Mouse (Mus musculus) forebrain, embryonic 10.5 days (tissue): ENCODE results near the gene Sugp2. TPM values are rescaled to one million over a fixed set of nuclear protein-coding genes. Genes with fewer than 3 reads are reported as not detected.

Experiments
- DNase-seq: peaks from one replicate; pipeline ENCODE4 v3.0.0-alpha.2; 2017; ENCODE audit warnings: low spot score; ENCODE audit errors: extremely low spot score
- H3K27ac ChIP-seq: fragments of 300-500 bp; sonication (generic); 2 replicates; pipeline ENCODE4 v1.5.1; 2016; ENCODE audit warnings: mild to moderate bottlenecking
- H3K27me3 ChIP-seq: fragments of 300-500 bp; sonication (generic); 2 replicates; pipeline ENCODE4 v1.6.1; 2016; ENCODE audit warnings: mild to moderate bottlenecking; ENCODE audit not compliant: poor library complexity, severe bottlenecking
- H3K36me3 ChIP-seq: fragments of 300-500 bp; sonication (generic); replicated peaks from 2 replicates; pipeline ENCODE4 v1.6.1; 2016; ENCODE audit warnings: mild to moderate bottlenecking, moderate library complexity
- H3K4me1 ChIP-seq: fragments of 300-500 bp; sonication (generic); 2 replicates; pipeline ENCODE4 v1.6.1; 2016
- H3K4me3 ChIP-seq: fragments of 300-500 bp; sonication (generic); 2 replicates; pipeline ENCODE4 v1.5.1; 2016; ENCODE audit warnings: mild to moderate bottlenecking, moderate library complexity
- H3K9me3 ChIP-seq: fragments of 300-500 bp; sonication (generic); 2 replicates; pipeline ENCODE4 v1.6.1; 2016; ENCODE audit warnings: mild to moderate bottlenecking, moderate library complexity
- WGBS: fragments of 180-500 bp; shearing (Covaris S2); methylation state at CpG from one replicate; pipeline ENCODE4 v1.1.7; 2016; 5-methylcytosine and 5-hydroxymethylcytosine counted together
- polyA plus RNA-seq: library from polyadenylated mRNA; unstranded; fragments of >200 nt; fragmentation: Nextera tagmentation; extraction: Ambion mirVana; gene quantifications from 2 replicates; pipeline ENCODE4 v1.2.1, GENCODE M21; 2016

The Sugp2 gene
- polyA plus RNA-seq, 1 experiment from 2014 or later = 56.7 TPM

DNA sequence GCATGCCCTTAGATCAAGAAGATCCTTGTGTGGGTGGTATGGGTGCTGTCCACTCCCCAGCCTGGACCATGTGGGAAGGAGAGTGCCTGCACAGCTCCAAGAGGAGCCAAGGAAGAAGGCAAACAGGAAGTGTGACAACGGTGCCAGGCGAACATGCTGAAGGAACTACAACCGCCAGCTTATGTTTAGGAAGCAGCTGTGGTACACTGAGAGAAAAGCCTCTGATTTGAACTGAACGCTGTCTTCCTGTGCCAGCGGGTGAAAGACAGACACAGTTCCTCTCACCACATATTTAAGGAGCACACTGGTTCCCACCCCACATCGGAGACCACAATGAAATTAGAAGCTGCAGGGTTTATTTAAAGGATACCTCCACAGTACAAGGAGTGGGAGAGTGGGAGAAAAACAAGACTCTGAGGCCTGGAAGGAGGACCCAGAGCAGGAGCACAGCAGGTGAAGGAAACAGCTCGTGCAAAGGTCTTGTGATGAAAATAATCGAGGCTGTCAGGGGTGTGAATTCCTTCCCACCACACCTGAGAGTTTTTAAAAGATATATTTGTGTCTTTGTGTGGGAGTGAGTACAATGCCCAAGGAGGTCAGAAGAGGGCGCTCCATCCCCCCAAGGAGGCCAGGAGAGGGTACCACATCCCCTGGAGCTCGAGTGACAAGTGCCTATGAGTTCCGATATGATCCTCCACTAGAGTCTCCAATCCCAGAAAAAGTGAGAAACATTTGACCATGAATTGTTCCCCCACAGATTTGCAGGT is 35.0 kb downstream of the Sugp2 start:
- no peaks in the 10 kb centered on the region for H3K9me3 ChIP-seq
- no peaks in the 10 kb centered on the region for H3K27me3 ChIP-seq
- DNase-seq = no peak
- H3K4me1 ChIP-seq = peaks cover 41% of the 10 kb centered on the region
- H3K27ac ChIP-seq = peak overlapping the region; percentile 11
- H3K36me3 ChIP-seq = peaks cover 31% of the 10 kb centered on the region
- 65% methylated on average over 11 of the region's 11 CpGs for WGBS
- no peak overlapping the region for H3K4me3 ChIP-seq

DNA sequence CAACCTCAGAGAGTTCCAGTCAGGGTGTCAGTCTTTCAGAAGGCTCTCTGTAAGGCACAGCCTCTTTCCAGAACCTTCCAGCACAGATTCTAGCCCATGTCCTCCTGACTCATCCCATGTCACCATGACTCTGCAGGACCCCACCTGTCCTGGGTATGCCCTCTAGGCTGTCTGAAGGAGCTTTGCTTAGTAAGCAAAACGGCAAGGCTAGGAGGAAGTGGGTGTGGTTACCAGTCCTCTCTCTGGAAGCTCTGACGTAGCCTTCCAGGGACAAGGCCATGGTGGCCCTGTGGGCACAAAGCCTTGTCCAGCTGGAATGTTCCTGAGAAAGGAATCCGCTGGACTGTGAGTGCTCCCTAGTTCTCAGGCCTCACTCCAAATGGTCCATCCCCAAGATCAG is 38.9 kb downstream of the Sugp2 start:
- H3K27me3 ChIP-seq = no peaks in the 10 kb centered on the region
- H3K36me3 ChIP-seq = no peaks in the 10 kb centered on the region
- 61% methylated on average over 3 of the region's 3 CpGs for WGBS
- peaks cover 30% of the 10 kb centered on the region for H3K4me1 ChIP-seq
- no peak for DNase-seq
- H3K4me3 ChIP-seq = no peak overlapping the region
- no peaks in the 10 kb centered on the region for H3K9me3 ChIP-seq
- no peak overlapping the region for H3K27ac ChIP-seq

DNA sequence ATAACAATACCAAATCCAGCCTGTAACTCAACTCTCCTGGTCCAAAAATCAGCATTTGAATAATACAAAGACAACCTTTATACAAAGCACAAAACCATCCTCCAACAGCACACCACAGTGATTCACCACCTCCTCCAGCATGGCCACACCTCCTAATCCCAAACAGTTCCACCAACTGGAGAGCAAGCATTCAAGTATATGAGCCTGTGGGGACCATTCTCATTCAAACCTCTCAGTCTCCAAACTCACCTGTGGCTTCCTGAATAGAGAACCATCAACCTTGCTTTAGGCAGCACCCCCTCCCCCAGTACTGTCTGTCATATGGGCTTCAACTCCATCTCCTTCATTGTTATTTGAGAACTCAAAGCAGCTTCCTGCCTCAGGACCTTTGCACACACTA is 40.3 kb downstream of the Sugp2 start:
- Histone ChIP-seq H3K4me3 (no peak overlapping the region), H3K27ac (no peak overlapping the region), H3K4me1 (peaks cover 25% of the 10 kb centered on the region), H3K36me3 (no peaks in the 10 kb centered on the region), H3K27me3 (no peaks in the 10 kb centered on the region), H3K9me3 (no peaks in the 10 kb centered on the region)
- no peak for DNase-seq

DNA sequence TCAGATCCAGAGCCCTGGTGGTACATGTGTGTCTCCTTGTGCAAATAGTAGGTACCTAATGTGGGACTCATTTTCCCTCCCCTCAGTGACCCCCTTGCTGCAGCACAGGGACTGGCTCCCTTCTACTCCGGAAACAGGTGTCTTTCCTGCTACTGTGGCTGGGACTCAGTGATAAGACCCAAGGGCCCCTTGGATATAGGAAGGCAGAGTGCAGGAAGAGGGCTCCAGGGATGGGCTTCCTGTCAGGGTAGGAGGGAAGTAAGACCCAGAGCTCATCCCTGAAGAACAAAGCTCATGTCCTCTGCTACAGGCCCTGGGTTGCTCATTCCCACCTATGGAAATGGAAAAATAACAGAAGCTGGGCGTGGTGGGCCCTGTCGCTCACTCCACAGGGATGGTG is 42.5 kb downstream of the Sugp2 start:
- peaks cover 32% of the 10 kb centered on the region for H3K4me1 ChIP-seq
- H3K36me3 ChIP-seq = no peaks in the 10 kb centered on the region
- WGBS = 87% methylated on average over 3 of the region's 3 CpGs
- no peaks in the 10 kb centered on the region for H3K27me3 ChIP-seq
- H3K27ac ChIP-seq = no peak overlapping the region
- no peaks in the 10 kb centered on the region for H3K9me3 ChIP-seq
- H3K4me3 ChIP-seq = no peak overlapping the region
- DNase-seq = no peak

DNA sequence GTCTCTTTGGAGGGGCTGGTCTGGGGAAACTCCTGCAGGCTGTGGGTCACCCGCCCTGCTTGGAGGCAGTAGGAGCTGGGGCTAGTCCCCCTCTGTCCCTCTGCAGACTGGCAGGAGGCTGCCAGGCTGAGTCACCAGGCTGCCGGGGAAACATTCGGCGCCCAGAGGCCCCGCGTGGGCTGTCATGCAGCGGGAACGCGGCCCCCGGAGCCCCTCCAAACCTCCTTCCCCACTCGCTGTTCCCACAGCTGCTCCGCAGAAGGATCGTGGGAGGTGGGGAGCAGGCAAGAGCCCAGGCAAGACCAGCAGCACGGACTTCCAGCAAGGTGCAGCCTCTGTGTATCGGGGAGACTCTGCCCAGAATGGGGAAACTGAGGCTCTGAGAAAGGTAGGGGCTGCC is 44.1 kb downstream of the Sugp2 start:
- 0 out of 2 replicates have a peak overlapping the region, but pooled peaks have one; percentile 10 for H3K4me3 ChIP-seq
- 74% methylated on average over 15 of the region's 15 CpGs for WGBS
- H3K9me3 ChIP-seq = no peaks in the 10 kb centered on the region
- H3K36me3 ChIP-seq = no peaks in the 10 kb centered on the region
- peaks cover 39% of the 10 kb centered on the region for H3K4me1 ChIP-seq
- no peak for DNase-seq
- peak overlapping the region; percentile 72 for H3K27ac ChIP-seq
- H3K27me3 ChIP-seq = no peaks in the 10 kb centered on the region

DNA sequence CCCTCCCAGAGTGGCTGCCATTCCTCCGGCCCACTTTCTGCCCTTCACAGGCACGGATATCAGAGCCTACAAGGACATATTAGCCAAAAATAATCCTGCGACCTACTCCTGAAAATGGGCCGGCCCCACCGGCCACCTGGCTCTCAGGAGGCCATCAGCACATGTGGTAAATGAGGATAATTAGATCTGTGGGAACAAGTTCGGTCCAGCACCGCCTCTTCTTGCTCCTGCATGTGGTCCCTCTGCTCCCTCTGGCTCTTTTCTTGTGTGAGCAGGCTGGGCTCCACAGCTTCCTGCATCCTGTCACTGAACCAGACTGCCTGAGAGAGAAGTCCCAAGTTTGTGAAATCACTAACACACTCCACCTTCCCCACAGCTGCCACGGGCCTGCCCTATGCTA is 45.2 kb downstream of the Sugp2 start:
- no peak for DNase-seq
- H3K9me3 ChIP-seq = no peaks in the 10 kb centered on the region
- 0 out of 2 replicates have a peak overlapping the region, but pooled peaks have one; percentile 17 for H3K27ac ChIP-seq
- 72% methylated on average over 8 of the region's 8 CpGs for WGBS
- H3K36me3 ChIP-seq = peaks cover under 1% of the 10 kb centered on the region; the same call in 1 of the 2 replicates
- H3K4me1 ChIP-seq = peaks cover 50% of the 10 kb centered on the region
- no peak overlapping the region for H3K4me3 ChIP-seq
- H3K27me3 ChIP-seq = no peaks in the 10 kb centered on the region

DNA sequence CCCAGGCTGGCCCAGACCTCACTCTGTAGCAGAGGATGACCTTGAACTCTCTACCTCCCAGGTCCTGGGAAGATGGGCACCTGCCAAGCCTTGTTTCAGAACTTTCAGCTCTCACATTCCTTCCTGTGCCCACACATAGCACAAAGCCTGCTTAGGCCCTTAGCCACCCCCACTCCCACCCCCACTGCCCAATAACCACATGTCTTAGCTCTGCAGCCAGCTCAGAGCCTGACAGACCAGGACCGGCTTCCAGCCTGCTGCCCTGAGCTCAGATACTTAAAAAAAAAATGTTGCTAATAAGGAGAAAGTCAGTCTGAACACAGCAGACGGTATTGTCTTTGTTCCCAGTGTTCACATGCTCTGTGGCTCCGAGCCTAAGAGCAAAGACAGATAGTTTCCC is 47.0 kb downstream of the Sugp2 start:
- Histone ChIP-seq H3K4me3 (no peak overlapping the region), H3K4me1 (peaks cover 56% of the 10 kb centered on the region), H3K27ac (peak overlapping the region; percentile 63), H3K27me3 (no peaks in the 10 kb centered on the region), H3K9me3 (peaks cover 7% of the 10 kb centered on the region), H3K36me3 (peaks cover 18% of the 10 kb centered on the region)
- WGBS = 48% methylated on average over 3 of the region's 3 CpGs
- no peak for DNase-seq

DNA sequence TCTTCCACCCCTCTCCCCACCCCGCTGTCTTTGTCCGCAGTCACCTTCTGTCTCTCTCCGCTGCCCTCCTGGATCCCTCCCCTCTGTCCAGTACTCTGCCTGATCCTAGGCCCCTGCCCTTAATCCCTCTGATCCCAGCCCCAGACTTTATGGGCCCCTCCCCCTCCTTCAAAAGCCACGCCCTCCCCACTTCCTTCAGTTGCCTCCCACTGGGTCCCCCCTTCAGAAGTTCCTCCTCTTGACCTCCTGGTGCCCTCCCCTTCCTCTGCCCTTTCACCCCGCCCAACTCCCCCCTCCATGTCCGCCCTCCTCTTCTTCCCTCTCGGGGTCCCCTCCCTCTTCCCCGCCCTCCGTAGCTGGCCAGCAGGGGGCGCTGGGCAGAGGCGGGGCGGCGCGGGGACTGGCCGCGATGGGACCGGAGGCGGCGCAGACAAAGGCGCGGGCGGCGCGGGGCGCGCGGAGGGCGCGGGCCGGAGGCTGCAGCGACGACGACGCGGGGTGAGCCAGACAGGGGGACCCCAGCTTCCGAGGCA is 48.6 kb downstream of the Sugp2 start, which contains the start of gene Homer3:
TSS of gene Homer3 (plus strand) at position 225 of the 533 bp plus-strand sequence.
- WGBS = under 1% methylated on average over 36 of the region's 36 CpGs
- Histone ChIP-seq H3K4me1 (peaks cover 56% of the 10 kb centered on the region), H3K27me3 (no peaks in the 10 kb centered on the region), H3K27ac (peak within 1 kb of the TSS; percentile 99), H3K9me3 (peaks cover 18% of the 10 kb centered on the region), H3K4me3 (peak within 1 kb of the TSS; percentile 97), H3K36me3 (peaks cover 34% of the 10 kb centered on the region)
- DNase-seq = peak; percentile 93

DNA sequence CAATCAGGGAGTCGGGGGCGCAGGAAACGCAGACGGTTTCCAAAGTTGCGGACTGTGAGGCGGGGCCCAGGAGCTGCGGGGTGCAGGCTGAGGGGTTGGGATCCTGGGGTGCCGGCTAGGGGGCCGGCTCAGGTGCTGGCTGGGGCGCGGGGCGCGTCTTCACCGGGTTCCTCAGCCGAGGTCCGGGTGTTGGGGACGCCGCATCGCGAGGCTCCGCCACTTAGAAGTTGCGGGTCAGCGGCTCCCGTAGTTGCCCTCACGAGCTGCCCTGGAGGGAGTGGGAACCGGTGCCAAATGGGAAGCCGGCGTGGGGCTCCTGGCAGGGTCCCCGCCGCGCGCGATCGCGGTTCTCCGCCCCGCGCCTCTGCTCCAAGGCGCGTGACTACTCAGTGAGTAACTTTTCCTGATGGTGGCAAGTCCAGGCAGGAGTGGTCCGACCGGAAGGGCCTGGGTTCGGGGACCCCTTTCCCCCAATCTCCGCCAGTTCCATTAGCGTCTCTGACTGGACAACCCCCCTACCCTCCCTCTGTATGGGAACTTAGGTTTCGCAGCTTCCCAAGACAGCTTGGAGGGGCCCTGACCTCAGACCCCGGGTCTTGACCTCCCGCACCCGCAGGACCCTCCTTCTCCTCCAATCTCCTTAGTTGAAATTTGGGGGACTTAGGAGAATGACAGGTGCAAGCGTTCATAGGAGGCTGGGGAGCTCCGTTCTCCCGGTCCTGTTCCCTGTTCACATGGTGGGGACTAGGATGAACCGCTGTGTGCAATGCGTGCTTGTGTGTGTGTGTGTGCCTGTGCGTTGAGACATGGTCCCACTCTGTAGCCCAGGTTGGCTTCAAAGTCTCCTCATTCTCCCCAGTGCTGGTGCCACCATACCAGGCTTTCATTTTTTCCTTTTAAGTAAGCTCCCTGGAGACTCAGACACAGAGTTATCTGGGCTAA is 49.4 kb downstream of the Sugp2 start:
- Histone ChIP-seq H3K4me1 (peaks cover 52% of the 10 kb centered on the region), H3K27ac (peak overlapping the region; percentile 99), H3K36me3 (peaks cover 42% of the 10 kb centered on the region), H3K9me3 (peaks cover 18% of the 10 kb centered on the region), H3K4me3 (peak overlapping the region; percentile 97), H3K27me3 (no peaks in the 10 kb centered on the region)
- WGBS = 1% methylated on average over 55 of the region's 55 CpGs
- DNase-seq = no peak

DNA sequence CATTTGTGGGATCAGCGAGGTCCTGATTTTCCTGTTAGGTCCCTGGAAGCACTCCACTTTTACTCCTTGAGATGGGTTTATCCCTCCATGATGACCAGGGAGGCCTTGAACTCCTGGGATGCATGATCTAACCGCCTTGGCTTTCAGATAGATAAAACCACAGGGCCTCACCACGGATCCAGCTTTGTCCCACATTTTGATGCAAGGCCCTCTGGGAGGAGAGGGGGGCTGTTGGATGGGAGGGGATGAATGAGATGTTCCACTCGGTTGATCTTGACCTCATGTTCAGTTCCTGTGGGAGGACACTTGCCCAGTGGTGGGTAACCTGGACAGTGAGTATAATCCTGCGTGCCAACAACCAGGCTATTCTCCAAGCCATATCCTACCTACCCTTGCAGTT is 50.4 kb downstream of the Sugp2 start:
- Histone ChIP-seq H3K4me1 (peaks cover 47% of the 10 kb centered on the region), H3K27ac (no peak overlapping the region), H3K9me3 (peaks cover 18% of the 10 kb centered on the region), H3K36me3 (peaks cover 52% of the 10 kb centered on the region), H3K4me3 (peak overlapping the region; percentile 97), H3K27me3 (no peaks in the 10 kb centered on the region)
- no peak for DNase-seq
- 87% methylated on average over 5 of the region's 5 CpGs for WGBS

DNA sequence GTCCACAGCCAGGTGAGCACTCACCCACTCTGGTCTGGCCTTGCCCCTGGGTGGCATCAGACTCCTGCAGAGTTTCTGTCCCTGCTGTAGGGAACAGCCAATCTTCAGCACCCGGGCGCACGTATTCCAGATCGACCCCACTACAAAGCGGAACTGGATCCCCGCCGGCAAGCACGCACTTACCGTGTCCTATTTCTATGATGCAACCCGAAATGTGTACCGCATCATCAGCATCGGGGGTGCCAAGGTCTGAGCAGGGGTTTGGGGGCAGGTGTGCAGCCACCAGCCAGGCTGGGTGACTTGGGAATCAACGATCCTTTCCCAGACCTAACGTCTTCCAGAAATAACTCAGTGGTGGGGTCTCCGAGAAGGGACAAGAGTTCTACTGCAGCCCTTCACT is 51.3 kb downstream of the Sugp2 start:
- peaks cover 45% of the 10 kb centered on the region for H3K4me1 ChIP-seq
- H3K27me3 ChIP-seq = no peaks in the 10 kb centered on the region
- peaks cover 18% of the 10 kb centered on the region for H3K9me3 ChIP-seq
- WGBS = 96% methylated on average over 15 of the region's 15 CpGs
- H3K36me3 ChIP-seq = peaks cover 61% of the 10 kb centered on the region
- H3K4me3 ChIP-seq = peak overlapping the region; percentile 0; the same call in 1 of the 2 replicates
- no peak for DNase-seq
- H3K27ac ChIP-seq = no peak overlapping the region

DNA sequence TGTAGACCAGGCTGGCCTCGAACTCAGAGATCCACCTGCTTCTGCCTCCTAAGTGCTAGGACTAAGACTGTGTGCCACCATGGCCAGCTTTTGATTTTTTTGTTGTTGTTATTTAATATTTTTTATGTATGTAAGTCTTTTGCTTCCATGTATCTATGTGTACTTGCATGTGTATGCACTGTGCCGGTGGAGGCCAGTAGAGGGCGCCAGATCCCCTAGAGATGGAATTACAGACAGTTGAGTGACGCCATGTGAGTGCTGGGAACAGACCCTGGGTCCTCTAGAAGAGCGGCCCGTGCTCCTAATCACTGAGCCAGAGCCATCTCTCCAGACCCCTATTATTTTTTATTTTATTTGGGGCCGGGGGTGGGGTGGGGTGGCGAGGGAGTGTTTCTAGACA is 52.7 kb downstream of the Sugp2 start:
- 91% methylated on average over 8 of the region's 8 CpGs for WGBS
- Histone ChIP-seq H3K9me3 (peaks cover 18% of the 10 kb centered on the region), H3K27me3 (no peaks in the 10 kb centered on the region), H3K36me3 (peaks cover 75% of the 10 kb centered on the region), H3K27ac (no peak overlapping the region), H3K4me1 (peaks cover 32% of the 10 kb centered on the region), H3K4me3 (no peak overlapping the region)
- no peak for DNase-seq
